ENCODE assay signal across 8 mouse cellular contexts in the genomic region with DNA sequence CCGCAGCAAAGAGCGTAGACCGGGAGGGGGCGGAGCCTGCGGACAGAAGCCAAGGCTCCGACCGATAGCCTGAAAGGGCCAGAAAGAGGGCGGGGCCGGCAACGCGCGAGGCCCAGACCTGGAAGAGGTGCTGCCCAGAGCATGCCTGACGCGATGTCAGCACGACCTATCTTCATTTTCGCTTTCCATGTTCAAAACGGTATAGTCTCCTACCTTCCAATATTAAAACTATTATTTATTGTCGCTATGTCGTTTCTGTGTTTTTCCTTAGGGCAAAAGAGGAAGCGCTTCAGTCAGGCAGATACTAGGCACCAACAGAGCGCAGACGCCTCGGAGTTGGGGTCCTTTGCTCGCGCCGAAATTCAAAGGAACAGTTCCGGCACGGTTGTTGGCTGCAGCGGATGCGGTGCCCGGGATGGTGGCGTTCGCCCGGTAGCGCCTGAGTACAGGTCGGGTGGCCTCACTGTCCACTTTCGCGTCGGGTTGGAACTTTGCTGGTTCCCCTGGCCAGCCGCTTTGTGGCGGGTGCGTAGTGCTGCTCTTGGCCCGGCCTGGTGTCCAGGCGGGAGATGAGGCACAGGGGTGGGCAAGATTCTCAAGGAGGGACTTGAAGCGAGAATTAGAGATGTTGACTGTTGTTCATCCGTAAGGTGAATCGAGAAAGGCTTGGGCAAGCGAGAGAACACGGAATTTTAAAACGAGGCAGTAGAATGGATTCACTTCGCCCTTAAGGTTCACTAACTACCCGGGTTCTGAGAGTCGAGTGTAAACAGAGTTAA. TPM values are rescaled to one million over a fixed set of nuclear protein-coding genes. Genes with fewer than 3 reads are reported as not detected.
DNase-seq lines count a peak whose midpoint lies in the region; ATAC-seq and TF ChIP-seq lines count a peak whose summit lies in the region.

A gene (plus strand): TSS at position 358 of the 779 bp plus-strand sequence.

- under 1% methylated on average over 53 of the region's 53 CpGs for WGBS in forebrain, embryonic 13.5 days
- under 1% methylated on average over 53 of the region's 53 CpGs for WGBS in large intestine, adult 2 months
- WGBS in liver, postnatal 0 days (ENCODE audit: insufficient replicate concordance), result under 1% methylated on average over 53 of the region's 53 CpGs
- under 1% methylated on average over 53 of the region's 53 CpGs for WGBS in neural tube, embryonic 14.5 days

- 0 out of 2 replicates have a peak within 1 kb of the TSS, but pooled peaks have one; percentile 10 for H3K27ac ChIP-seq in ES-Bruce4 (ENCODE audit: insufficient read depth, low read length)
- peak within 1 kb of the TSS; percentile 61 for H3K27ac ChIP-seq in forebrain, embryonic 13.5 days
- H3K27ac ChIP-seq in liver, postnatal 0 days (ENCODE audit: low read depth), result peak within 1 kb of the TSS; percentile 89
- peak within 1 kb of the TSS; percentile 84 for H3K27ac ChIP-seq in neural tube, embryonic 14.5 days (ENCODE audit: low read depth, low read length)

- intact Hi-C loops in heart, postnatal 10 days (cut with DNase I), result no loop called here

- no peaks in the 10 kb centered on the region for H3K9me3 ChIP-seq in ES-Bruce4 (replicated peaks; ENCODE audit: control insufficient read depth, insufficient read depth, low read length, poor library complexity, severe bottlenecking)
- H3K9me3 ChIP-seq in forebrain, embryonic 13.5 days (replicated peaks), result no peaks in the 10 kb centered on the region
- H3K9me3 ChIP-seq in liver, postnatal 0 days (ENCODE audit: low read length), result no peaks in the 10 kb centered on the region
- H3K9me3 ChIP-seq in neural tube, embryonic 14.5 days (ENCODE audit: control insufficient read depth, low read length), result no peaks in the 10 kb centered on the region

- TF ChIP-seq POLR2A in ES-Bruce4 (IDR thresholded peaks at IDR 0.05; ENCODE audit: insufficient read depth, low read length), result peak; percentile 52

- peak within 1 kb of the TSS; percentile 91 for H3K4me3 ChIP-seq in ES-Bruce4 (ENCODE audit: low read depth, low read length)
- H3K4me3 ChIP-seq in forebrain, embryonic 13.5 days, result peak within 1 kb of the TSS; percentile 76
- peak within 1 kb of the TSS; percentile 86 for H3K4me3 ChIP-seq in liver, postnatal 0 days (ENCODE audit: low read depth, low read length)
- peak within 1 kb of the TSS; percentile 71 for H3K4me3 ChIP-seq in neural tube, embryonic 14.5 days (ENCODE audit: low read depth, low read length)

- H3K36me3 ChIP-seq in ES-Bruce4 (ENCODE audit: control insufficient read depth, insufficient read depth, low read length, poor library complexity, severe bottlenecking), result peaks cover 24% of the 10 kb centered on the region
- peaks cover 21% of the 10 kb centered on the region for H3K36me3 ChIP-seq in forebrain, embryonic 13.5 days (ENCODE audit: poor library complexity, severe bottlenecking)
- H3K36me3 ChIP-seq in liver, postnatal 0 days (replicated peaks; ENCODE audit: insufficient read depth, low read length), result peaks cover 19% of the 10 kb centered on the region; the same call in 1 of the 2 replicates
- H3K36me3 ChIP-seq in neural tube, embryonic 14.5 days (ENCODE audit: control insufficient read depth, insufficient read depth, low read length), result 0 out of 2 replicates have a peak, but pooled peaks cover 3% of the 10 kb centered on the region

- H3K9ac ChIP-seq in ES-Bruce4 (ENCODE audit: low read depth, poor library complexity, severe bottlenecking), result peak within 1 kb of the TSS; percentile 71
- peak within 1 kb of the TSS; percentile 75 for H3K9ac ChIP-seq in forebrain, embryonic 13.5 days
- peak within 1 kb of the TSS; percentile 84 for H3K9ac ChIP-seq in liver, postnatal 0 days (replicated peaks)
- H3K9ac ChIP-seq in neural tube, embryonic 14.5 days (replicated peaks; ENCODE audit: low read depth, low read length), result peak within 1 kb of the TSS; percentile 73

- TF ChIP-seq CTCF in ES-Bruce4 (IDR thresholded peaks at IDR 0.05; ENCODE audit: low read depth, low read length), result no peak
- no peak for TF ChIP-seq CTCF in liver, postnatal 0 days (IDR thresholded peaks at IDR 0.05; ENCODE audit: low read depth)

- no peaks in the 10 kb centered on the region for H3K27me3 ChIP-seq in ES-Bruce4 (ENCODE audit: control insufficient read depth, insufficient read depth, low read length, poor library complexity, severe bottlenecking)
- H3K27me3 ChIP-seq in forebrain, embryonic 13.5 days, result no peaks in the 10 kb centered on the region
- no peaks in the 10 kb centered on the region for H3K27me3 ChIP-seq in liver, postnatal 0 days (ENCODE audit: insufficient read depth, low read length)
- no peaks in the 10 kb centered on the region for H3K27me3 ChIP-seq in neural tube, embryonic 14.5 days (ENCODE audit: control insufficient read depth, insufficient read depth, low read length)

- no peaks in the 10 kb centered on the region for H3K4me1 ChIP-seq in ES-Bruce4 (ENCODE audit: control insufficient read depth, insufficient read depth, low read length)
- peaks cover 9% of the 10 kb centered on the region for H3K4me1 ChIP-seq in forebrain, embryonic 13.5 days
- H3K4me1 ChIP-seq in liver, postnatal 0 days (ENCODE audit: insufficient read depth), result 0 out of 2 replicates have a peak, but pooled peaks cover 4% of the 10 kb centered on the region
- peaks cover 7% of the 10 kb centered on the region; the same call in 1 of the 2 replicates for H3K4me1 ChIP-seq in neural tube, embryonic 14.5 days (ENCODE audit: control insufficient read depth, insufficient read depth, low read length)

- peak; percentile 98 for ATAC-seq in cerebellum, adult (ENCODE audit: insufficient number of reproducible peaks, low FRiP score, low TSS enrichment)
- ATAC-seq in forebrain, embryonic 13.5 days, result peak; percentile 99
- peak; percentile 100 for ATAC-seq in liver, postnatal 0 days
- ATAC-seq in neural tube, embryonic 14.5 days (ENCODE audit: low read depth), result peak; percentile 99

- DNase-seq in heart, postnatal 10 days, result peak; percentile 95 to 96
- peak; percentile 68 for DNase-seq in large intestine, adult 2 months (ENCODE audit: low read depth, low spot score)
- DNase-seq in liver, postnatal 0 days, result peak; percentile 96
- DNase-seq in testis, postnatal 10 days (ENCODE audit: low spot score), result peak; percentile 98

- peak within 1 kb of the TSS; percentile 70 for H3K4me2 ChIP-seq in forebrain, embryonic 13.5 days
- H3K4me2 ChIP-seq in liver, postnatal 0 days (ENCODE audit: low read depth, low read length), result peak within 1 kb of the TSS; percentile 83
- peak within 1 kb of the TSS; percentile 84 for H3K4me2 ChIP-seq in neural tube, embryonic 14.5 days (ENCODE audit: low read depth, low read length)

- TF ChIP-seq EP300 in ES-Bruce4 (IDR thresholded peaks at IDR 0.05; ENCODE audit: insufficient read depth, low read depth, low read length), result no peak
- TF ChIP-seq EP300 in liver, postnatal 0 days (IDR thresholded peaks at IDR 0.05; ENCODE audit: low read depth), result peak; percentile 88

RNA-seq across cellular contexts. Expression of the gene that starts here (rescaled TPM):
- polyA plus RNA-seq in ES-Bruce4 (2011; ENCODE audit: insufficient read depth, insufficient read length, low read depth, missing spikeins), result 106 and 107 TPM in 2 replicates
- 214 and 225 TPM in 2 replicates for polyA plus RNA-seq in forebrain, embryonic 13.5 days (2015; fragmentation: Nextera tagmentation; extraction: Ambion mirVana)
- 10 to 100 TPM; 15.9 to 20.4 TPM for total RNA-seq in heart, postnatal 10 days (2021)
- 2.8 and 4.2 TPM in 2 replicates for polyA plus RNA-seq in large intestine, adult 2 months (2012; rRNA removed)
- 103 and 108 TPM in 2 replicates for polyA plus RNA-seq in liver, postnatal 0 days (2015; fragmentation: Nextera tagmentation; extraction: Ambion mirVana)
- polyA plus RNA-seq in neural tube, embryonic 14.5 days (2014; fragmentation: Nextera tagmentation; extraction: Ambion mirVana), result 34.6 and 35.9 TPM in 2 replicates

Comparison
In these comparisons a context has a peak if more than half of its experiments do, and no peak if none do; other contexts are left out.
1. Peak in every context shown above with its lines: DNase-seq, ATAC-seq, H3K4me3 ChIP-seq and H3K27ac ChIP-seq.
2. H3K27ac ChIP-seq: peak in every context shown above with its lines; median percentile 89 in liver, postnatal 0 days; 84 in neural tube, embryonic 14.5 days; 61 in forebrain, embryonic 13.5 days; 10 in ES-Bruce4.